Mouse (Mus musculus) stomach, embryonic 15.5 days (tissue): Measurements from ENCODE around the gene Ppp1r16b. TPM values are rescaled to one million over a fixed set of nuclear protein-coding genes. Genes with fewer than 3 reads are reported as not detected.

Experiments used
- ATAC-seq: fragments of 200-750 bp; cut with Nextera tagmentation; 2 replicates; pipeline ENCODE4 v1.8.0; 2017; ENCODE audit warnings: low read depth, moderate number of reproducible peaks, moderate TSS enrichment; ENCODE audit not compliant: insufficient read depth, low FRiP score
- H3K27ac ChIP-seq: fragments of 300-500 bp; sonication (generic); 2 replicates; pipeline ENCODE4 v1.5.1; 2015; ENCODE audit warnings: mild to moderate bottlenecking, inconsistent platforms
- H3K27me3 ChIP-seq: fragments of 300-500 bp; sonication (generic); replicated peaks from 2 replicates; pipeline ENCODE4 v1.6.1; 2015; ENCODE audit warnings: inconsistent platforms
- H3K36me3 ChIP-seq: fragments of 300-500 bp; sonication (generic); 2 replicates; pipeline ENCODE4 v1.6.1; 2015; ENCODE audit warnings: inconsistent platforms
- H3K4me1 ChIP-seq: fragments of 300-500 bp; sonication (generic); 2 replicates; pipeline ENCODE4 v1.6.1; 2015; ENCODE audit warnings: inconsistent platforms
- H3K4me2 ChIP-seq: fragments of 300-500 bp; sonication (generic); 2 replicates; pipeline ENCODE4 v1.6.1; 2015; ENCODE audit warnings: mild to moderate bottlenecking, inconsistent platforms
- H3K4me3 ChIP-seq: fragments of 300-500 bp; sonication (generic); replicated peaks from 2 replicates; pipeline ENCODE4 v1.5.1; 2015; ENCODE audit warnings: inconsistent platforms
- H3K9ac ChIP-seq: fragments of 300-500 bp; sonication (generic); 2 replicates; pipeline ENCODE4 v1.6.1; 2015; ENCODE audit warnings: inconsistent platforms
- H3K9me3 ChIP-seq: fragments of 300-500 bp; sonication (generic); 2 replicates; pipeline ENCODE4 v1.6.1; 2016; ENCODE audit warnings: inconsistent platforms
- WGBS: fragments of 180-500 bp; shearing (Covaris S2); methylation state at CpG from one replicate; pipeline ENCODE4 v1.1.7; 2015; 5-methylcytosine and 5-hydroxymethylcytosine counted together
- polyA plus RNA-seq: library from polyadenylated mRNA; unstranded; fragments of >200 nt; fragmentation: Nextera tagmentation; extraction: Ambion mirVana; gene quantifications from 2 replicates; pipeline ENCODE4 v1.2.1, GENCODE M21; 2015

Gene Ppp1r16b
- polyA plus RNA-seq, 1 experiment from 2014 or later: 4.2 TPM

GRCm38 (mm10) chr2:158749366-158749765, 84.2 kb downstream of the Ppp1r16b start:
- Histone ChIP-seq H3K4me2 (no peak overlapping the region), H3K27me3 (no peaks in the 10 kb centered on the region), H3K36me3 (no peaks in the 10 kb centered on the region), H3K9me3 (no peaks in the 10 kb centered on the region), H3K4me3 (no peak overlapping the region), H3K9ac (no peak overlapping the region), H3K27ac (no peak overlapping the region), H3K4me1 (no peaks in the 10 kb centered on the region)
- no peak for ATAC-seq
- 88% methylated on average over 9 of the region's 9 CpGs for WGBS

DNA sequence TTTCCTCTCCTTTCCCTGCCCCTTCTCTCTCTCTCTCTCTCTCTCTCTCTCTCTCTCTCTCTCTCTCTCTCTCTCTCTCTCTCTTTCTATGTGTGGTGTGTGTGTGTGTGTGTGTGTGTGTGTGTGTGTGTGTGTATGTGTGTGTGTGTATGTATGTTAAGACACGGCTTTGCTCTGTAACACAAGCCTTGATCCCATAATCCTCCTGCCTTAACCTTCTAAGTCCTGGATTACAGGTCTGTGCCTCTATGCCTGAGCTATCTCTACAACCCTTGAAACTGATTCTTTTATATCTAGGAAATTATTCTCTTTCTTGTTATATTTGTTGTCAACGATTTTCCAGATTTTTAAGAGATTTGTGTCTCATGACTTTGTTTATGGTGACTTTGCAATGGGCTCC, 95.0 kb downstream of the Ppp1r16b start:
- Histone ChIP-seq H3K4me3 (no peak overlapping the region), H3K27me3 (no peaks in the 10 kb centered on the region), H3K9me3 (no peaks in the 10 kb centered on the region), H3K4me1 (no peaks in the 10 kb centered on the region), H3K27ac (no peak overlapping the region), H3K9ac (no peak overlapping the region), H3K36me3 (no peaks in the 10 kb centered on the region), H3K4me2 (no peak overlapping the region)
- no peak for ATAC-seq
- 67% methylated on average over 2 of the region's 2 CpGs for WGBS

GRCm38 (mm10) chr2:158762339-158762738, 97.1 kb downstream of the Ppp1r16b start:
- no peak overlapping the region for H3K27ac ChIP-seq
- H3K9me3 ChIP-seq: no peaks in the 10 kb centered on the region
- no peak overlapping the region for H3K4me3 ChIP-seq
- no peak overlapping the region for H3K4me2 ChIP-seq
- no peak overlapping the region for H3K9ac ChIP-seq
- ATAC-seq: no peak
- no peaks in the 10 kb centered on the region for H3K36me3 ChIP-seq
- H3K27me3 ChIP-seq: no peaks in the 10 kb centered on the region
- whole genome bisulfite sequencing: 76% methylated on average over 5 of the region's 5 CpGs
- H3K4me1 ChIP-seq: no peaks in the 10 kb centered on the region

DNA sequence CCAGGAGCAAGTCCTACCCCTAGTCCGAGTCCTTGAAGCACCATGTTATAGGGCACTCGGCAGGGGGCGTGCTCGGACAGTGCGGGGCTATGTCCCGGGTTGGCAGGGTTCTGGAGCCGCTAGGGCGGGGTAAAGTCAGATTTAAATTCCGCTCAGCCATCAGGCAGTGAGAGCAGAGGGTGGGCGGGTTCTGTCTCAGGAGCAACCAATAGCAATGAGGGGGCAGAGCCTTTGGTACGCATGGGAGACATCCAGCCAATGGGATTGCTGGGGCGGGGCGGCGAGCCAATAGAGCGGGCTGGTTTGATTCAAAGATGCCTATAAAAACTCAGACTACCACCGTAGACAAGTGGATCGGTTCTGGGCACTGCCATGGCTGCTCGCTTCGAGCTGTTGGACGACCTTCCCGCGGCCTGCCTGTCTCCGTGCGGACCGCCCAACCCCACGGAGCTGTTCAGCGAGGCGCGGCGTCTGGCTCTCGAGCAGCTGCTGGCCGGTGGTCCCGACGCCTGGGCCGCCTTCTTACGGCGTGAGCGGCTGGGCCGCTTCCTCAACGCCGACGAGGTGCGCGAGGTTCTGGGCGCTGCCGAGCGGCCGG, 102.6 kb downstream of the Ppp1r16b start, which contains the start of gene Fam83d:
Gene Fam83d, plus strand, starts transcription at position 352 of the 598 bp plus-strand sequence.
- peak within 1 kb of the TSS; percentile 62 for H3K9ac ChIP-seq
- peak within 1 kb of the TSS; percentile 97 for H3K4me2 ChIP-seq
- WGBS: under 1% methylated on average over 48 of the region's 48 CpGs
- no peaks in the 10 kb centered on the region for H3K36me3 ChIP-seq
- peak within 1 kb of the TSS; percentile 76 for H3K4me3 ChIP-seq
- H3K27me3 ChIP-seq: no peaks in the 10 kb centered on the region
- ATAC-seq: peak; percentile 97
- peak within 1 kb of the TSS; percentile 75 for H3K27ac ChIP-seq
- H3K4me1 ChIP-seq: peaks cover 36% of the 10 kb centered on the region
- H3K9me3 ChIP-seq: no peaks in the 10 kb centered on the region

DNA sequence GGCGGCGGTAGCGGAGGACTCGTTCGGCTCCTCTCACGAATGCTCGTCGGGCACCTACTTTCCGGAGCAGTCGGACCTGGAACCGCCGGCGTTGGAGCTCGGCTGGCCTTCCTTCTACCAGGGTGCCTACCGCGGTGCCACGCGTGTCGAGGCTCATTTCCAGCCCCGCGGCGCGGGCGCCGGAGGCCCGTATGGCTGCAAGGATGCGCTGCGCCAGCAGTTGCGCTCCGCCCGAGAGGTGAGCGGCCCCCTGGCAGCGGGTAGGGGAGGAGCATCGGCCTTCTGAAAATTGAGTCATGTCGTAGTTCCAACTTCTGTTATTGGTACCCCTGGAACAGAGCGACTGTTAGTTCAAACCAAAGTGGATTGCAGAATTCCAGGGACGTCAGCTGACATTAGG, 103.2 kb downstream of the Ppp1r16b start:
- peak overlapping the region; percentile 76 for H3K4me3 ChIP-seq
- under 1% methylated on average over 37 of the region's 37 CpGs for WGBS

GRCm38 (mm10) chr2:158768771-158769170, 103.6 kb downstream of the Ppp1r16b start:
- 4% methylated on average over 5 of the region's 5 CpGs for WGBS
- H3K9ac ChIP-seq: peak overlapping the region; percentile 62; the same call in 1 of the 2 replicates
- no peaks in the 10 kb centered on the region for H3K36me3 ChIP-seq
- no peaks in the 10 kb centered on the region for H3K27me3 ChIP-seq
- H3K9me3 ChIP-seq: no peaks in the 10 kb centered on the region
- peaks cover 36% of the 10 kb centered on the region for H3K4me1 ChIP-seq
- H3K27ac ChIP-seq: peak overlapping the region; percentile 75; the same call in 1 of the 2 replicates
- peak; percentile 63 for ATAC-seq
- H3K4me2 ChIP-seq: peak overlapping the region; percentile 97
- H3K4me3 ChIP-seq: peak overlapping the region; percentile 76

More for the DNA sequence above, 103.2 kb downstream of the Ppp1r16b start:
- no peaks in the 10 kb centered on the region for H3K36me3 ChIP-seq
- H3K27ac ChIP-seq: peak overlapping the region; percentile 75
- H3K9me3 ChIP-seq: no peaks in the 10 kb centered on the region
- H3K9ac ChIP-seq: peak overlapping the region; percentile 62
- no peaks in the 10 kb centered on the region for H3K27me3 ChIP-seq
- H3K4me2 ChIP-seq: peak overlapping the region; percentile 97
- peaks cover 36% of the 10 kb centered on the region for H3K4me1 ChIP-seq
- ATAC-seq: peak; percentile 7; the same call in 1 of the 2 replicates

DNA sequence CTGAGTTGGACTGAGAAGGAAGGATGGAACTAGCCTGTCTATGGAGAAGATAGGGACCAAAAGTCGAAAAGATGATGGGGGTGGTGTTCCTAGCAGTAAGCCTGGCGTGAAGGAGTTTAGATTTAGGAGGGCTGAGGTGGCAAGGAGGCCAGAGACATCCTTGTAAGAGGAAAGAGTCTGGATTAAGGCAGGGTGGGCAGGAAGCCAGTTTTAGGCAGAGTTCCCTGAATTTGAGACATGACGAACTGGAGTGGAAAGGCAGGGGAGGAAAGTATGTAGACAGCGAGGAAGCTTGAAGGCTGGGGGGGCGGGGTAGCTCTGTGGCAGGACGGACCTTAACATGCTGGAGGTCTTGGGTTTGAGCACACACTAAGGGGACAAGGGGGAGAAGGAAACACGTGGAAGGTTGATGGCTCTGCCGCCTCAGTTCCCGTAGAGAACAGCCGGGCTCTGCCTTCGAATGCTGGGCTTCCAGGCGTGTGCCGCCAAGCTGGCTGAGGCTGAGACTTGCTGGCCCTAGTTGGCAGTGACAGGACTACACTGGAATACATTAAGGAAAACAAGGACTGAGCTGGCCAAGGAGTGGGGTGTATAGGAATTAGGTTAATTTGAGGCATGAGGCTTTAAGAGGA, 105.0 kb downstream of the Ppp1r16b start:
- Histone ChIP-seq H3K4me1 (peaks cover 43% of the 10 kb centered on the region), H3K9me3 (no peaks in the 10 kb centered on the region), H3K36me3 (0 out of 2 replicates have a peak, but pooled peaks cover 3% of the 10 kb centered on the region), H3K27me3 (no peaks in the 10 kb centered on the region), H3K4me3 (peak overlapping the region; percentile 76), H3K4me2 (peak overlapping the region; percentile 97), H3K9ac (no peak overlapping the region; the same call in 1 of the 2 replicates), H3K27ac (peak overlapping the region; percentile 26; the same call in 1 of the 2 replicates)
- no peak for ATAC-seq
- 26% methylated on average over 13 of the region's 13 CpGs for WGBS

DNA sequence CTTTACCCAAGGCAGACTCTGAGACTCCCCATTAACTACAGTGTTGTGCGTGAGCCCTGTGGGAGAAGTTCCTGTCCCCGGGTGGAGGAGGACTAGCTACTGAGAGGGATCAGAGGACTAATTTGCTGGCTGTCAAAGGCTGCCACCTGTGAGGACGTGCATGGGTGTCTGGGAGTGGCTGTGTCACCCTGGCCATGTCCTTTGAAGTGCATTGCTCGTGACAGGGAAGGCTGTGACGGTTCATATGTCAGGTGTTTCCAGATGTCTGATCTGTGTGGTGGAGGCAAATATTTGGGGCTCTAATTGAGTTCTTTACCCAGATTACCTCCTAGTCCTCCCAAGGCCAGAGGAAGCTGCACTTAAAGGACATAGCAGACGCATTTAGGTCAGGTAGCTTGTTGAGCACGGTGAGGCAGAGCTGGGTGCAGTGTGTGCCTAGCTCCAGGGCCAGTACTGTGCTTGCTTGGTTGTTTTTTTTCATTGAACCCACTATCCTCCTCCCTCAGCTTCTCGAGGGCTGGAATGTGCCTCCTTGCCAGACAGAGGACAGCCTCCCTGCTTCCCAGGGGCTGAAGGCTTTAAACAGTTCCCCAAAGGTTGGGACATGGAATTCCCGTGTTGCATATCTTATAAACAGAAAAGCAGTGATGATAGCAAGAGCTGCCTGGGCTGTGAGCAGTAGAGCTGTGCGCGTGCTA, 106.0 kb downstream of the Ppp1r16b start:
- ATAC-seq: no peak
- Histone ChIP-seq H3K36me3 (0 out of 2 replicates have a peak, but pooled peaks cover 3% of the 10 kb centered on the region), H3K27ac (no peak overlapping the region), H3K9me3 (no peaks in the 10 kb centered on the region), H3K9ac (no peak overlapping the region), H3K4me2 (peak overlapping the region; percentile 97), H3K27me3 (no peaks in the 10 kb centered on the region), H3K4me1 (peaks cover 47% of the 10 kb centered on the region), H3K4me3 (no peak overlapping the region)
- 39% methylated on average over 11 of the region's 11 CpGs for WGBS

GRCm38 (mm10) chr2:158772808-158773207, 107.6 kb downstream of the Ppp1r16b start:
- H3K9ac ChIP-seq: no peak overlapping the region
- 0 out of 2 replicates have a peak, but pooled peaks cover 3% of the 10 kb centered on the region for H3K36me3 ChIP-seq
- WGBS: 86% methylated on average over 13 of the region's 13 CpGs
- no peak overlapping the region for H3K27ac ChIP-seq
- no peak overlapping the region for H3K4me3 ChIP-seq
- ATAC-seq: no peak
- peaks cover 62% of the 10 kb centered on the region for H3K4me1 ChIP-seq
- no peaks in the 10 kb centered on the region for H3K27me3 ChIP-seq
- H3K4me2 ChIP-seq: no peak overlapping the region
- no peaks in the 10 kb centered on the region for H3K9me3 ChIP-seq

GRCm38 (mm10) chr2:158774886-158775285, 109.7 kb downstream of the Ppp1r16b start:
- peaks cover 51% of the 10 kb centered on the region for H3K4me1 ChIP-seq
- peaks cover 5% of the 10 kb centered on the region; the same call in 1 of the 2 replicates for H3K36me3 ChIP-seq
- no peak for ATAC-seq
- no peaks in the 10 kb centered on the region for H3K9me3 ChIP-seq
- H3K27ac ChIP-seq: no peak overlapping the region
- no peak overlapping the region for H3K4me3 ChIP-seq
- H3K4me2 ChIP-seq: no peak overlapping the region
- H3K27me3 ChIP-seq: no peaks in the 10 kb centered on the region
- H3K9ac ChIP-seq: no peak overlapping the region
- WGBS: 65% methylated on average over 8 of the region's 8 CpGs

DNA sequence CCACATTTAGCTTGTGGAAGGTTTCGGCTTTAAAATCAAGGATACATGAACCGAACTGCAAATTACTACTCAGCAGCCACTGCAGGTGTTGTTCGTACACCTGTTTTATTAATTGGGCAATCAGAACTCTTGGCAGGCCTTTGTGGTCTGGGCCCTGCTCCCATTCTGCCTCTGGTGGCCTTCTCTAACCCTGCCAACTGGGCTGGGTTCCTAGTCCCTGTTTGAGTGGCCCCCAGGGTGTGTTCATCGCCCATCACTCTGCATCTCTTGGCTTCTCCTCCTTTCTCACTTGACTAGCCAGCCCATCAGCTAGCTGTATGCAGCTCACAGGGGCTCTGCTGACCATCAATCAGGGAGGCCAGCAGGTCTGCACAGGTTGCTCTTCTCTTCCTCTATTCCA, 111.5 kb downstream of the Ppp1r16b start:
- no peaks in the 10 kb centered on the region for H3K27me3 ChIP-seq
- H3K9me3 ChIP-seq: no peaks in the 10 kb centered on the region
- H3K9ac ChIP-seq: no peak overlapping the region
- peaks cover 17% of the 10 kb centered on the region; the same call in 1 of the 2 replicates for H3K36me3 ChIP-seq
- no peak overlapping the region for H3K27ac ChIP-seq
- no peak for ATAC-seq
- no peak overlapping the region for H3K4me3 ChIP-seq
- 86% methylated on average over 4 of the region's 4 CpGs for WGBS
- no peak overlapping the region for H3K4me2 ChIP-seq
- peaks cover 34% of the 10 kb centered on the region for H3K4me1 ChIP-seq

DNA sequence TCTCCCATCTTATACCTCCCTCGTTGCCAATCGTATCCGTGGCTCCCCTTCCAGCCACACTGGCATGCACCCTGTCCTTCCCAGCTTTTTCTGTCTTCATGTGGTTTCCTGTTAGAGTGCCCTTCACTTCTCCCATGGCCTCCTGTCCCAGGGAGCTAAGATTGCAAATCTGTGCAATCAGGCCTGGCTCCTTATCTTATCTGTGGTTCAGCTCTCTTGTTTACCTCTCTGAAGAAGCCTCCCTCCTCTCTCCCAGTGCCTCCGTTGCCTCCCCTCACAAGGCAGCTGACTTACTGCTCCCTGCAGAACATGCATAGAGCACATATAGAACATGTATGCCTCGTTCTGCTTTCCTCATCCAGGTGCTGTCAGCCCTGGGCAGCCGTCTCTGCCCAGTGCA, 112.3 kb downstream of the Ppp1r16b start:
- no peak overlapping the region for H3K27ac ChIP-seq

More for the DNA sequence above, 112.3 kb downstream of the Ppp1r16b start:
- H3K27me3 ChIP-seq: no peaks in the 10 kb centered on the region
- no peak overlapping the region for H3K4me3 ChIP-seq
- no peak overlapping the region for H3K4me2 ChIP-seq
- no peak overlapping the region for H3K9ac ChIP-seq
- WGBS: 34% methylated on average over 6 of the region's 6 CpGs
- H3K9me3 ChIP-seq: no peaks in the 10 kb centered on the region
- peaks cover 28% of the 10 kb centered on the region for H3K4me1 ChIP-seq
- ATAC-seq: peak; percentile 8; the same call in 1 of the 2 replicates
- peaks cover 17% of the 10 kb centered on the region; the same call in 1 of the 2 replicates for H3K36me3 ChIP-seq
